Comparison of ENCODE assay signal across 10 mouse cellular contexts in the genomic region with DNA sequence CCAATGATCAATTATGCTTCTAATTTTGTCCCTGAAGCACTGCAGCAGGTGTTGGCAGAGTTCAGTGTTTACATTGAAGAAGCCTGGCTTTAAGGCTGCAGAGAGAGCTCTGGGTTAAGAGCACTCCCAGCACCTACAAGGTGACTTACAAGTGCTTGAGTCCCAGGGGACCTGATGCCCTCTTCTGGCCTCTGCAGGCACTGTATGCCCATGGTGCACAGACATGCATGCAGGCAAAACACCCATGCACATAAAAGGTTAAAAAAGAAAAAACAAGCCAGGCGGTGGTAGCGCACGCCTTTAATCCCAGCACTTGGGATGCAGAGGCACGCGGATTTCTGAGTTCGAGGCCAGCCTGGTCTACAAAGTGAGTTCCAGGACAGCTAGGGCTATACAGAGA. TPM values are rescaled to one million over a fixed set of nuclear protein-coding genes. Genes with fewer than 3 reads are reported as not detected.
DNase-seq lines count a peak whose midpoint lies in the region; ATAC-seq and TF ChIP-seq lines count a peak whose summit lies in the region.
"Had no signal": no experiment of that assay in that cellular context is flagged by ENCODE, and none has a peak within 500 bp of the region (broad histone marks: within the 10 kb centered on the region; RNA-seq: fewer than 3 reads in every experiment).

No protein-coding gene starts in this region.

- no peak for TF ChIP-seq EP300 in CH12.LX (IDR thresholded peaks at IDR 0.05; ENCODE audit: low read length)

- no peak overlapping the region for H3K4me3 ChIP-seq in liver, adult 2 months (ENCODE audit: insufficient read depth, low read depth, low read length)
- no peak overlapping the region for H3K4me3 ChIP-seq in liver, embryonic 11.5 days (ENCODE audit: low read depth, low read length)
- no peak overlapping the region for H3K4me3 ChIP-seq in CH12.LX (replicated peaks in 1 of 3; ENCODE audit: low read depth in 2 of 3, low read length in 2 of 3, poor library complexity in 1 of 3)

- no peaks in the 10 kb centered on the region for H3K9me3 ChIP-seq in liver, embryonic 11.5 days (ENCODE audit: control insufficient read depth, low read length)
- H3K9me3 ChIP-seq in CH12.LX (replicated peaks; ENCODE audit: low read length) = no peaks in the 10 kb centered on the region

- 94% methylated on average over 6 of the region's 6 CpGs for WGBS in liver, adult 2 months
- 90% methylated on average over 6 of the region's 6 CpGs for WGBS in liver, embryonic 11.5 days

- no peaks in the 10 kb centered on the region for H3K27me3 ChIP-seq in liver, adult 2 months (ENCODE audit: control insufficient read depth, insufficient read depth, low read length)
- no peaks in the 10 kb centered on the region for H3K27me3 ChIP-seq in liver, embryonic 11.5 days (replicated peaks; ENCODE audit: control insufficient read depth, insufficient read depth, low read length)
- no peaks in the 10 kb centered on the region for H3K27me3 ChIP-seq in CH12.LX (replicated peaks)

- TF ChIP-seq POLR2A in liver, adult 2 months (IDR thresholded peaks at IDR 0.05; ENCODE audit: extremely low read depth, insufficient read depth, low read length) = no peak
- no peak for TF ChIP-seq POLR2A in CH12.LX (IDR thresholded peaks at IDR 0.05; ENCODE audit: low read depth, low read length)

- dilution Hi-C loops in CH12.LX (cut with MboI; ENCODE audit: extremely low pct_ligation_motif_present, extremely low pct_unique_long_range_greater_than_20kb, low sequenced_read_pairs) = no loop called here

- H3K9ac ChIP-seq in liver, adult 2 months (ENCODE audit: low read depth, low read length) = no peak overlapping the region
- H3K9ac ChIP-seq in liver, embryonic 11.5 days (ENCODE audit: low read depth, low read length) = no peak overlapping the region
- no peak overlapping the region for H3K9ac ChIP-seq in CH12.LX (ENCODE audit: insufficient read depth, low read depth)

- H3K79me2 ChIP-seq in liver, adult 2 months (ENCODE audit: control insufficient read depth, insufficient read depth, low read length) = 0 out of 2 replicates have a peak, but pooled peaks cover 3% of the 10 kb centered on the region
- no peaks in the 10 kb centered on the region for H3K79me2 ChIP-seq in CH12.LX (replicated peaks; ENCODE audit: control insufficient read depth, extremely low read depth, insufficient read depth, poor library complexity, severe bottlenecking)

- intact Hi-C loops in heart, postnatal 25 days (cut with DNase I) = no loop called here

- no peaks in the 10 kb centered on the region for H3K4me1 ChIP-seq in liver, adult 2 months (ENCODE audit: control insufficient read depth, insufficient read depth, low read length)
- peaks cover 3% of the 10 kb centered on the region; the same call in 1 of the 2 replicates for H3K4me1 ChIP-seq in liver, embryonic 11.5 days (replicated peaks; ENCODE audit: control insufficient read depth, insufficient read depth, low read length)
- no peaks in the 10 kb centered on the region for H3K4me1 ChIP-seq in CH12.LX (ENCODE audit: control insufficient read depth in 1 of 2, insufficient read depth in 2 of 2)

- H3K27ac ChIP-seq in liver, adult 2 months (replicated peaks; ENCODE audit: insufficient read depth, low read depth, low read length) = no peak overlapping the region
- H3K27ac ChIP-seq in liver, embryonic 11.5 days (ENCODE audit: low read depth, low read length) = no peak overlapping the region
- no peak overlapping the region for H3K27ac ChIP-seq in CH12.LX (ENCODE audit: insufficient read depth, low read depth)

- peak; percentile 45 for TF ChIP-seq CTCF in liver, adult 2 months (IDR thresholded peaks at IDR 0.05; ENCODE audit: low read depth, low read length)
- peak in 1 of 2 experiments; percentile 53; a peak in 2 of 4 replicates for TF ChIP-seq CTCF in CH12.LX (conservative IDR thresholded peaks at IDR 0.05 in 1 of 2, IDR thresholded peaks at IDR 0.05 in 1 of 2; ENCODE audit: low read depth in 2 of 2, low read length in 2 of 2)

- no peaks in the 10 kb centered on the region for H3K36me3 ChIP-seq in liver, adult 2 months (ENCODE audit: control insufficient read depth, insufficient read depth, low read length)
- H3K36me3 ChIP-seq in liver, embryonic 11.5 days (ENCODE audit: control insufficient read depth, insufficient read depth, low read length) = no peaks in the 10 kb centered on the region
- H3K36me3 ChIP-seq in CH12.LX (replicated peaks in 1 of 2; ENCODE audit: control insufficient read depth in 1 of 2, insufficient read depth in 1 of 2, low read length in 1 of 2) = peaks cover 0 to 11% of the 10 kb centered on the region in 2 experiments

- TF ChIP-seq RAD21 in CH12.LX (IDR thresholded peaks at IDR 0.05; ENCODE audit: low read depth, low read length) = no peak; the same call in 1 of the 2 replicates

- no peak for ATAC-seq in liver, embryonic 11.5 days (replicated peaks; ENCODE audit: low FRiP score)
- 0 out of 2 replicates have a peak, but pooled peaks have one; percentile 40 for ATAC-seq in granulocyte monocyte progenitor cell, adult 5-6 weeks (replicated peaks; ENCODE audit: poor library complexity, severe bottlenecking)

- in situ Hi-C loops in CH12.LX (cut with MboI; ENCODE audit: low pct_ligation_motif_present, low pct_unique_long_range_greater_than_20kb, low sequenced_read_pairs) = no loop called here

- peak; percentile 16 for DNase-seq in adrenal gland, postnatal 10 days
- DNase-seq in adrenal gland, postnatal 25 days = no peak
- DNase-seq in liver, adult 2 months (ENCODE audit: extremely low read depth, low read depth, low spot score) = no peak
- DNase-seq in liver, embryonic 11.5 days (ENCODE audit: low spot score) = no peak
- peak; percentile 45 for DNase-seq in CH12.LX (ENCODE audit: extremely low read depth)
- DNase-seq in right cerebral cortex, postnatal 14 days = no peak
- DNase-seq in heart, postnatal 25 days (ENCODE audit: low spot score) = no peak
- DNase-seq: adrenal gland, adult 2 months had no signal

- no peak overlapping the region for H3K4me2 ChIP-seq in liver, embryonic 11.5 days
- no peak overlapping the region for H3K4me2 ChIP-seq in CH12.LX (ENCODE audit: insufficient read depth, low read depth, poor library complexity, severe bottlenecking)

TF ChIP-seq in CH12.LX, 34 proteins besides CTCF, POLR2A, EP300 and RAD21:
- TF ChIP-seq MEF2A (IDR thresholded peaks at IDR 0.05; ENCODE audit: borderline replicate concordance, low read depth, low read length) (no peak), USF2 (conservative IDR thresholded peaks at IDR 0.05; ENCODE audit: low read depth, low read length) (no peak), MAZ (IDR thresholded peaks at IDR 0.05; ENCODE audit: low read depth, low read length) (no peak), RCOR1 (conservative IDR thresholded peaks at IDR 0.05; ENCODE audit: low read depth, low read length) (no peak), NRF1 (IDR thresholded peaks at IDR 0.05; ENCODE audit: low read depth, low read length) (no peak)

RNA-seq across cellular contexts. Expression of a gene that starts 26.7 kb away (rescaled TPM):
- total RNA-seq in adrenal gland, postnatal 10 days (2021) = under 1 TPM in 1 of 2 experiments, not detected in 1; 0.21 TPM
- 0.30 TPM in 1 of 2 replicates, not detected in the other for total RNA-seq in adrenal gland, postnatal 25 days (2021)
- total RNA-seq in liver, adult 2 months (2014; rRNA removed) = not detected in 2 replicates
- polyA plus RNA-seq in liver, adult 2 months (2012; rRNA removed) = 0.26 TPM in 1 of 2 replicates, not detected in the other
- polyA plus RNA-seq in liver, embryonic 11.5 days (2014; fragmentation: Nextera tagmentation; extraction: Ambion mirVana) = not detected in 2 replicates
- not detected in 2 replicates for total RNA-seq in CH12.LX (2012; rRNA removed)
- total RNA-seq in CH12.LX (2014; rRNA removed) = not detected in 2 replicates
- polyA plus RNA-seq in CH12.LX (2012; ENCODE audit: insufficient read length, low read depth) = not detected in 2 replicates
- not detected in 2 replicates for total RNA-seq in granulocyte monocyte progenitor cell, adult 5-6 weeks (2014; fragmentation: Nextera tagmentation)
- total RNA-seq in granulocyte monocyte progenitor cell, adult 5-6 weeks (2017) = not detected in 2 replicates
- not detected for total RNA-seq in heart, postnatal 25 days (2021)
- polyA plus RNA-seq: heart, embryonic 14.5 days had no signal

RNA-seq across cellular contexts. Expression of a gene that starts 30.5 kb away (rescaled TPM):
- 10 to 100 TPM; 73.5 to 74.7 TPM for total RNA-seq in adrenal gland, postnatal 10 days (2021)
- total RNA-seq in adrenal gland, postnatal 25 days (2021) = 62.0 and 83.2 TPM in 2 replicates
- total RNA-seq in liver, adult 2 months (2014; rRNA removed) = 36.0 and 40.7 TPM in 2 replicates
- polyA plus RNA-seq in liver, adult 2 months (2012; rRNA removed) = 32.7 and 44.9 TPM in 2 replicates
- polyA plus RNA-seq in liver, embryonic 11.5 days (2014; fragmentation: Nextera tagmentation; extraction: Ambion mirVana) = 56.3 and 60.3 TPM in 2 replicates
- total RNA-seq in CH12.LX (2012; rRNA removed) (28.6 and 32.1 TPM in 2 replicates), CH12.LX (2014; rRNA removed) (19.0 and 20.6 TPM in 2 replicates)
- polyA plus RNA-seq in CH12.LX (2012; ENCODE audit: insufficient read length, low read depth) = 44.9 and 45.0 TPM in 2 replicates
- total RNA-seq in granulocyte monocyte progenitor cell, adult 5-6 weeks (2014; fragmentation: Nextera tagmentation) = 47.4 and 48.2 TPM in 2 replicates
- 6.9 and 30.3 TPM in 2 replicates for total RNA-seq in granulocyte monocyte progenitor cell, adult 5-6 weeks (2017)
- 10 to 100 TPM; 38.2 to 42.5 TPM for total RNA-seq in heart, postnatal 25 days (2021)

RNA-seq across cellular contexts. Expression of a gene that starts 43.2 kb away (rescaled TPM):
- 10 to 100 TPM; 53.2 to 55.6 TPM for total RNA-seq in adrenal gland, postnatal 10 days (2021)
- 58.1 and 65.7 TPM in 2 replicates for total RNA-seq in adrenal gland, postnatal 25 days (2021)
- 99.1 and 101 TPM in 2 replicates for total RNA-seq in liver, adult 2 months (2014; rRNA removed)
- 74.1 and 77.6 TPM in 2 replicates for polyA plus RNA-seq in liver, adult 2 months (2012; rRNA removed)
- polyA plus RNA-seq in liver, embryonic 11.5 days (2014; fragmentation: Nextera tagmentation; extraction: Ambion mirVana) = 49.9 and 50.2 TPM in 2 replicates
- 34.6 and 39.7 TPM in 2 replicates for total RNA-seq in CH12.LX (2012; rRNA removed)
- total RNA-seq in CH12.LX (2014; rRNA removed) = 48.7 and 51.2 TPM in 2 replicates
- 37.4 and 45.2 TPM in 2 replicates for polyA plus RNA-seq in CH12.LX (2012; ENCODE audit: insufficient read length, low read depth)
- 19.7 and 34.3 TPM in 2 replicates for total RNA-seq in granulocyte monocyte progenitor cell, adult 5-6 weeks (2014; fragmentation: Nextera tagmentation)
- total RNA-seq in granulocyte monocyte progenitor cell, adult 5-6 weeks (2017) = 52.1 and 53.5 TPM in 2 replicates
- 10 to 100 TPM; 38.0 to 38.2 TPM for total RNA-seq in heart, postnatal 25 days (2021)

Comparison
In these comparisons a context has a peak if more than half of its experiments do, and no peak if none do; other contexts are left out.
1. DNase-seq: peak in adrenal gland, postnatal 10 days (single experiment) and CH12.LX (single experiment); none in adrenal gland, postnatal 25 days (single experiment), liver, adult 2 months (single experiment), liver, embryonic 11.5 days (single experiment), right cerebral cortex, postnatal 14 days (single experiment) and heart, postnatal 25 days (single experiment).